Mouse (Mus musculus): ENCODE data around the gene Pcsk6. TPM values are rescaled to one million over a fixed set of nuclear protein-coding genes. Genes with fewer than 3 reads are reported as not detected.

The Pcsk6 gene
- polyA plus RNA-seq, 1 experiment from 2014 or later: 7.0 TPM

GRCm38 (mm10) chr7:66088077-66088476 is 226.5 kb downstream of the Pcsk6 start:
- no peak overlapping the region for H3K4me3 ChIP-seq (ENCODE audit: low read depth, low read length)
- H3K9me3 ChIP-seq (ENCODE audit: control insufficient read depth, low read length): no peaks in the 10 kb centered on the region
- no peak overlapping the region for H3K9ac ChIP-seq (ENCODE audit: low read length)
- TF ChIP-seq CTCF (IDR thresholded peaks at IDR 0.05; ENCODE audit: low read depth) (no peak), EP300 (optimal IDR thresholded peaks at IDR 0.05) (no peak)
- no peak overlapping the region for H3K27ac ChIP-seq (replicated peaks)
- H3K4me1 ChIP-seq (replicated peaks; ENCODE audit: control insufficient read depth, insufficient read depth): no peaks in the 10 kb centered on the region
- no peak overlapping the region for H3K4me2 ChIP-seq (replicated peaks; ENCODE audit: low read depth)
- H3K36me3 ChIP-seq (ENCODE audit: control insufficient read depth, insufficient read depth, low read length): peaks cover 42% of the 10 kb centered on the region
- no peaks in the 10 kb centered on the region for H3K27me3 ChIP-seq (ENCODE audit: control insufficient read depth, insufficient read depth, low read length)
- DNase-seq (ENCODE audit: low spot score) (no peak), ATAC-seq (ENCODE audit: low FRiP score, low TSS enrichment) (no peak)
- WGBS: 78% methylated on average over 2 of the region's 2 CpGs

GRCm38 (mm10) chr7:66090676-66091190 is 229.2 kb downstream of the Pcsk6 start:
- Histone ChIP-seq H3K4me2 (replicated peaks; ENCODE audit: low read depth) (no peak overlapping the region), H3K27me3 (ENCODE audit: control insufficient read depth, insufficient read depth, low read length) (no peaks in the 10 kb centered on the region), H3K9ac (ENCODE audit: low read length) (no peak overlapping the region), H3K9me3 (ENCODE audit: control insufficient read depth, low read length) (no peaks in the 10 kb centered on the region), H3K36me3 (ENCODE audit: control insufficient read depth, insufficient read depth, low read length) (peaks cover 35% of the 10 kb centered on the region), H3K4me1 (replicated peaks; ENCODE audit: control insufficient read depth, insufficient read depth) (no peaks in the 10 kb centered on the region), H3K4me3 (ENCODE audit: low read depth, low read length) (no peak overlapping the region), H3K27ac (replicated peaks) (no peak overlapping the region)
- TF ChIP-seq CTCF (IDR thresholded peaks at IDR 0.05; ENCODE audit: low read depth): no peak
- no peak for TF ChIP-seq EP300 (optimal IDR thresholded peaks at IDR 0.05)
- no peak for DNase-seq (ENCODE audit: low spot score)
- no peak for ATAC-seq (ENCODE audit: low FRiP score, low TSS enrichment)
- WGBS: 86% methylated on average over 11 of the region's 11 CpGs

GRCm38 (mm10) chr7:66091553-66091952 is 230.0 kb downstream of the Pcsk6 start:
- H3K36me3 ChIP-seq (ENCODE audit: control insufficient read depth, insufficient read depth, low read length): peaks cover 32% of the 10 kb centered on the region
- H3K4me1 ChIP-seq (replicated peaks; ENCODE audit: control insufficient read depth, insufficient read depth): no peaks in the 10 kb centered on the region
- DNase-seq (ENCODE audit: low spot score): no peak
- H3K4me2 ChIP-seq (replicated peaks; ENCODE audit: low read depth): no peak overlapping the region
- H3K9me3 ChIP-seq (ENCODE audit: control insufficient read depth, low read length): no peaks in the 10 kb centered on the region
- H3K27me3 ChIP-seq (ENCODE audit: control insufficient read depth, insufficient read depth, low read length): no peaks in the 10 kb centered on the region
- H3K27ac ChIP-seq (replicated peaks): no peak overlapping the region
- H3K9ac ChIP-seq (ENCODE audit: low read length): no peak overlapping the region
- no peak for ATAC-seq (ENCODE audit: low FRiP score, low TSS enrichment)
- 80% methylated on average over 7 of the region's 7 CpGs for WGBS
- TF ChIP-seq EP300 (optimal IDR thresholded peaks at IDR 0.05) (no peak), CTCF (IDR thresholded peaks at IDR 0.05; ENCODE audit: low read depth) (no peak)
- H3K4me3 ChIP-seq (ENCODE audit: low read depth, low read length): no peak overlapping the region

- ATAC-seq (ENCODE audit: low FRiP score, low TSS enrichment): no peak
- H3K9me3 ChIP-seq (ENCODE audit: control insufficient read depth, low read length): no peaks in the 10 kb centered on the region
- peaks cover 27% of the 10 kb centered on the region for H3K36me3 ChIP-seq (ENCODE audit: control insufficient read depth, insufficient read depth, low read length)
- TF ChIP-seq CTCF (IDR thresholded peaks at IDR 0.05; ENCODE audit: low read depth): no peak
- no peak for TF ChIP-seq EP300 (optimal IDR thresholded peaks at IDR 0.05)
- H3K9ac ChIP-seq (ENCODE audit: low read length): no peak overlapping the region
- H3K4me1 ChIP-seq (replicated peaks; ENCODE audit: control insufficient read depth, insufficient read depth): no peaks in the 10 kb centered on the region
- WGBS: 78% methylated on average over 8 of the region's 8 CpGs
- H3K27me3 ChIP-seq (ENCODE audit: control insufficient read depth, insufficient read depth, low read length): no peaks in the 10 kb centered on the region
- H3K4me3 ChIP-seq (ENCODE audit: low read depth, low read length): no peak overlapping the region
- DNase-seq (ENCODE audit: low spot score): no peak
- H3K27ac ChIP-seq (replicated peaks): no peak overlapping the region
- no peak overlapping the region for H3K4me2 ChIP-seq (replicated peaks; ENCODE audit: low read depth)
Observed at GRCm38 (mm10) chr7:66092656-66093055, 231.1 kb downstream of the Pcsk6 start.

GRCm38 (mm10) chr7:66094141-66094540 is 232.6 kb downstream of the Pcsk6 start:
- Histone ChIP-seq H3K27ac (replicated peaks) (no peak overlapping the region), H3K4me3 (ENCODE audit: low read depth, low read length) (no peak overlapping the region), H3K9ac (ENCODE audit: low read length) (no peak overlapping the region), H3K4me1 (replicated peaks; ENCODE audit: control insufficient read depth, insufficient read depth) (no peaks in the 10 kb centered on the region), H3K9me3 (ENCODE audit: control insufficient read depth, low read length) (no peaks in the 10 kb centered on the region), H3K36me3 (ENCODE audit: control insufficient read depth, insufficient read depth, low read length) (peaks cover 20% of the 10 kb centered on the region), H3K27me3 (ENCODE audit: control insufficient read depth, insufficient read depth, low read length) (no peaks in the 10 kb centered on the region), H3K4me2 (replicated peaks; ENCODE audit: low read depth) (no peak overlapping the region)
- 69% methylated on average over 5 of the region's 5 CpGs for WGBS
- no peak for ATAC-seq (ENCODE audit: low FRiP score, low TSS enrichment)
- no peak for DNase-seq (ENCODE audit: low spot score)
- TF ChIP-seq EP300 (optimal IDR thresholded peaks at IDR 0.05) (no peak), CTCF (IDR thresholded peaks at IDR 0.05; ENCODE audit: low read depth) (no peak)

- ATAC-seq (ENCODE audit: low FRiP score, low TSS enrichment): no peak
Observed at GRCm38 (mm10) chr7:66098803-66099202, 237.3 kb downstream of the Pcsk6 start.

More at GRCm38 (mm10) chr7:66098803-66099202, 237.3 kb downstream of the Pcsk6 start:
- Histone ChIP-seq H3K4me2 (replicated peaks; ENCODE audit: low read depth) (no peak overlapping the region), H3K9me3 (ENCODE audit: control insufficient read depth, low read length) (no peaks in the 10 kb centered on the region), H3K4me3 (ENCODE audit: low read depth, low read length) (no peak overlapping the region), H3K4me1 (replicated peaks; ENCODE audit: control insufficient read depth, insufficient read depth) (no peaks in the 10 kb centered on the region), H3K36me3 (ENCODE audit: control insufficient read depth, insufficient read depth, low read length) (no peaks in the 10 kb centered on the region), H3K27me3 (ENCODE audit: control insufficient read depth, insufficient read depth, low read length) (no peaks in the 10 kb centered on the region), H3K9ac (ENCODE audit: low read length) (no peak overlapping the region), H3K27ac (replicated peaks) (no peak overlapping the region)
- 90% methylated on average over 7 of the region's 7 CpGs for WGBS
- no peak for DNase-seq (ENCODE audit: low spot score)
- no peak for TF ChIP-seq EP300 (optimal IDR thresholded peaks at IDR 0.05)
- TF ChIP-seq CTCF (IDR thresholded peaks at IDR 0.05; ENCODE audit: low read depth): no peak

Other genes with a start within 250 kb of the Pcsk6 start
- gene Tarsl2, start 216.8 kb upstream of the Pcsk6 start, polyA plus RNA-seq (2015; fragmentation: Nextera tagmentation; extraction: Ambion mirVana): 5.2 and 6.2 TPM in 2 replicates
- gene Tm2d3, start 170.6 kb upstream of the Pcsk6 start, polyA plus RNA-seq (2015; fragmentation: Nextera tagmentation; extraction: Ambion mirVana): 68.3 and 73.8 TPM in 2 replicates
- not detected in 2 replicates for gene Gm45213, start 181.9 kb downstream of the Pcsk6 start, polyA plus RNA-seq (2015; fragmentation: Nextera tagmentation; extraction: Ambion mirVana)
- gene Snrpa1, start 197.3 kb downstream of the Pcsk6 start, polyA plus RNA-seq (2015; fragmentation: Nextera tagmentation; extraction: Ambion mirVana): 65.0 and 69.6 TPM in 2 replicates
- gene Selenos, start 217.9 kb downstream of the Pcsk6 start, polyA plus RNA-seq (2015; fragmentation: Nextera tagmentation; extraction: Ambion mirVana): 143 TPM in 2 replicates
- 5.8 and 6.1 TPM in 2 replicates for gene Chsy1, start 247.8 kb downstream of the Pcsk6 start, polyA plus RNA-seq (2015; fragmentation: Nextera tagmentation; extraction: Ambion mirVana)